ENCODE assay signal across 13 mouse cellular contexts in the genomic region with DNA sequence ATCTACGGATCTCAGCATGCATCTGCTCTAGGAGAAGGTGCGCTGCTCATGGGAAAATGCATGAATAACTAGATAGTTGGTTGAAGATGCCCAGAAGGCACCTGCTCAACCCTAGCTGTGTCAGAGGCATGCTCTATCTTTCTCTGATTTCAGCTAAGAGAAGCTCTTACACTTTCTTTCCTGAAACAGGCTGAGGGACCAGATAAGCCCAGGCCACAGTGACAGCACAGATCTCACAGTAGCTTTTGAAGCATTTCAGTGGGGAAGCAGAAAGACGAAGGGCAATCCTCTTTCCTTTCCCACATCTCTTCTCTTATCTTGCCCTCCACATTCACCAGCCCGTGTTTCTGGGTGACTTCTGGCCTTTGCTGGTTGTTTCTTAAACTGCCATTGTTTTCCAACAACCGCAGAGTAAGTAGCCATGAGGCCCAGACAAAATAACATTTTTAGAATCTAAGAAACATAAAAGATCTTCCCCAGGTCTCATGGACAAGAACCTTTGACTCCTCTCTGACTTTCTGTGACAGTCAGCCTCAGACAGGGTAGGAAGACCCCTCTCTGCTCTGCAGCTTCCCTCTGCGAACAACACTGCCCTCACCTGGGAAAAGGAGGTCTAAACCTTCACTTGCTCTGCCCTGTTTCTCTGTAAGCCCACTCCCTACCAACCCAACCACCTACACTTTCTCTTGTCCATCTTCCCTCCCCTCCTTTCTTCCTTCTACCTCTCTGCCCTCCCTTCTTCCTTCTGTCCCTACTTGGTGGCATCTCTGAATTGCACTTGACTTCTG.
"Had no signal": no experiment of that assay in that cellular context is flagged by ENCODE, and none has a peak within 500 bp of the region (broad histone marks: within the 10 kb centered on the region; RNA-seq: fewer than 3 reads in every experiment).

No protein-coding gene starts in this region.

- H3K9ac ChIP-seq: limb, embryonic 15.5 days; midbrain, embryonic 13.5 days; neural tube, embryonic 12.5 days had no signal

- H3K9me3 ChIP-seq: limb, embryonic 15.5 days; midbrain, embryonic 13.5 days had no signal

- H3K36me3 ChIP-seq: limb, embryonic 15.5 days; midbrain, embryonic 13.5 days; neural tube, embryonic 12.5 days had no signal

- H3K4me1 ChIP-seq: midbrain, embryonic 13.5 days; neural tube, embryonic 12.5 days had no signal

- H3K27me3 ChIP-seq: limb, embryonic 15.5 days; midbrain, embryonic 13.5 days; neural tube, embryonic 12.5 days had no signal

- DNase-seq: kidney, adult 11 months; kidney, adult 9 months; lung, adult 18-20 months; lung, postnatal 36 days; right cerebral cortex, postnatal 4 days; spleen, adult 18-20 months; thymus, adult 18-20 months; thymus, postnatal 14 days had no signal

- H3K4me2 ChIP-seq: limb, embryonic 15.5 days; midbrain, embryonic 13.5 days; neural tube, embryonic 12.5 days had no signal

- H3K4me3 ChIP-seq: limb, embryonic 15.5 days; midbrain, embryonic 13.5 days; myocyte; neural tube, embryonic 12.5 days had no signal

- H3K27ac ChIP-seq: kidney, postnatal 0 days; limb, embryonic 15.5 days; midbrain, embryonic 13.5 days; neural tube, embryonic 12.5 days had no signal

- ATAC-seq: midbrain, embryonic 13.5 days had no signal
